Mouse (Mus musculus): ENCODE measurements around the gene Inava. TPM values are rescaled to one million over a fixed set of nuclear protein-coding genes. Genes with fewer than 3 reads are reported as not detected.
A peak's percentile ranks its signal among the peaks of the same experiment; 100 is the strongest.

Gene Inava
- polyA plus RNA-seq, 1 experiment from 2014 or later = 0.18 TPM

GRCm38 (mm10) chr1:136230201-136230600 lies 3.9 kb downstream of the Inava start:
- no peaks in the 10 kb centered on the region for H3K9me3 ChIP-seq (replicated peaks)
- ATAC-seq (ENCODE audit: insufficient read depth) = no peak
- H3K36me3 ChIP-seq (replicated peaks) = no peaks in the 10 kb centered on the region
- H3K4me1 ChIP-seq (replicated peaks) = peaks cover 34% of the 10 kb centered on the region
- WGBS (ENCODE audit: insufficient replicate concordance) = 50% methylated on average over 11 of the region's 11 CpGs
- no peak overlapping the region for H3K4me3 ChIP-seq (replicated peaks)
- H3K4me2 ChIP-seq = no peak overlapping the region
- H3K27me3 ChIP-seq = peaks cover 64% of the 10 kb centered on the region
- no peak overlapping the region for H3K9ac ChIP-seq
- no peak overlapping the region for H3K27ac ChIP-seq (replicated peaks)

DNA sequence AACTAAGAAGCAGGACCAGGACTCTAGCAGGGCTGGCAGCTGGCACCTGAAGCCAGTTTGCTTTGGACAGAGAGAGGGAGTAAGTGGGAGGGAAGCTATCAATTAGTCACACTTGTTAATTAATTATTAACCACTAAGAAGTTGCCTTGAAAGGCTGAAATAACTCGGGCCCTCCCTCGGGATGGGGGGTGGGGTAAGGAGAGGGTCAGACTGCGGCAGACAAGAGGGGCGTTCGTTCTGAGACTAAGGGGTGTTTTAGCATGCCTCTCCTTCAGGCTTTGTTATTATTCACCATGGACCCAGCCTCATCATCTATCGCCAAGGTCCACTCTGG lies 5.1 kb downstream of the Inava start:
- Histone ChIP-seq H3K36me3 (replicated peaks) (no peaks in the 10 kb centered on the region), H3K27ac (replicated peaks) (no peak overlapping the region), H3K4me3 (replicated peaks) (no peak overlapping the region), H3K4me2 (peak overlapping the region; percentile 41), H3K27me3 (peaks cover 52% of the 10 kb centered on the region), H3K9me3 (replicated peaks) (no peaks in the 10 kb centered on the region), H3K4me1 (replicated peaks) (peaks cover 26% of the 10 kb centered on the region), H3K9ac (no peak overlapping the region)
- ATAC-seq (ENCODE audit: insufficient read depth) = no peak; the same call in 1 of the 2 replicates
- WGBS (ENCODE audit: insufficient replicate concordance) = 50% methylated on average over 6 of the region's 6 CpGs

GRCm38 (mm10) chr1:136228328-136229039 lies 5.6 kb downstream of the Inava start:
- H3K4me1 ChIP-seq (replicated peaks) = peaks cover 22% of the 10 kb centered on the region
- peaks cover 47% of the 10 kb centered on the region for H3K27me3 ChIP-seq
- no peaks in the 10 kb centered on the region for H3K9me3 ChIP-seq (replicated peaks)
- peak overlapping the region; percentile 30; the same call in 1 of the 2 replicates for H3K27ac ChIP-seq (replicated peaks)
- H3K36me3 ChIP-seq (replicated peaks) = no peaks in the 10 kb centered on the region
- H3K9ac ChIP-seq = no peak overlapping the region
- no peak overlapping the region for H3K4me3 ChIP-seq (replicated peaks)
- WGBS (ENCODE audit: insufficient replicate concordance) = 15% methylated on average over 13 of the region's 13 CpGs
- ATAC-seq (ENCODE audit: insufficient read depth) = peak; percentile 64
- peak overlapping the region; percentile 41 for H3K4me2 ChIP-seq

GRCm38 (mm10) chr1:136227870-136228269 lies 6.2 kb downstream of the Inava start:
- WGBS (ENCODE audit: insufficient replicate concordance) = 47% methylated on average over 4 of the region's 4 CpGs
- Histone ChIP-seq H3K27me3 (peaks cover 43% of the 10 kb centered on the region), H3K9ac (no peak overlapping the region), H3K4me3 (replicated peaks) (no peak overlapping the region), H3K4me1 (replicated peaks) (peaks cover 19% of the 10 kb centered on the region), H3K36me3 (replicated peaks) (no peaks in the 10 kb centered on the region), H3K27ac (replicated peaks) (0 out of 2 replicates have a peak overlapping the region, but pooled peaks have one; percentile 30), H3K4me2 (no peak overlapping the region), H3K9me3 (replicated peaks) (no peaks in the 10 kb centered on the region)
- no peak for ATAC-seq (ENCODE audit: insufficient read depth)

- no peak overlapping the region for H3K4me2 ChIP-seq
- WGBS (ENCODE audit: insufficient replicate concordance) = 70% methylated on average over 8 of the region's 8 CpGs
- ATAC-seq (ENCODE audit: insufficient read depth) = no peak
These were observed 7.4 kb downstream of the Inava start for GRCm38 (mm10) chr1:136226626-136227025.

DNA sequence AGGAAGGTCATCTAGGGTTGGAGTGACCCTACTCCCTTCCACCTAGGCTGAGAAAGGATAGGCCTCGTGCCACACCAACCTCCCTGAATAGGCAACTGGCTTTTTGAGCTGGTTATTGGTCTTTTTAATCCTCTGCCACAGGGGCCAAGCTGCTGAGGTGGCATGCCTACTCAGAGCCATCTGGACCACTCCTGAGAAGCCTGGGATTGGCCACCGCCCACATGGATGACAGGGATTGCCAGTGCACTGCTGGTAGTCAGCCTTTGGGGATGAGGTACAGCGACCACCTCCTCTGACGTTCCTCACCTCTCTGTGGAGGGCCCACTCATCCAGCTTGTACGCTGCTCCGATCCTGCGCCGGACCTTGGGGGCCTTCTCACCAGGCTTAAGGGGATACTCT lies 8.2 kb downstream of the Inava start:
- Histone ChIP-seq H3K27me3 (peaks cover 32% of the 10 kb centered on the region), H3K4me1 (replicated peaks) (peaks cover 19% of the 10 kb centered on the region), H3K4me2 (no peak overlapping the region), H3K36me3 (replicated peaks) (no peaks in the 10 kb centered on the region), H3K9me3 (replicated peaks) (no peaks in the 10 kb centered on the region), H3K27ac (replicated peaks) (no peak overlapping the region), H3K4me3 (replicated peaks) (no peak overlapping the region), H3K9ac (no peak overlapping the region)
- ATAC-seq (ENCODE audit: insufficient read depth) = no peak
- WGBS (ENCODE audit: insufficient replicate concordance) = 79% methylated on average over 8 of the region's 8 CpGs

More at GRCm38 (mm10) chr1:136226626-136227025, 7.4 kb downstream of the Inava start:
- peaks cover 19% of the 10 kb centered on the region for H3K4me1 ChIP-seq (replicated peaks)
- H3K27ac ChIP-seq (replicated peaks) = no peak overlapping the region
- H3K36me3 ChIP-seq (replicated peaks) = no peaks in the 10 kb centered on the region
- peaks cover 34% of the 10 kb centered on the region for H3K27me3 ChIP-seq
- no peaks in the 10 kb centered on the region for H3K9me3 ChIP-seq (replicated peaks)
- H3K4me3 ChIP-seq (replicated peaks) = no peak overlapping the region
- no peak overlapping the region for H3K9ac ChIP-seq

- no peaks in the 10 kb centered on the region for H3K36me3 ChIP-seq (replicated peaks)
- no peak overlapping the region for H3K4me3 ChIP-seq (replicated peaks)
- no peak overlapping the region for H3K9ac ChIP-seq
- 69% methylated on average over 10 of the region's 10 CpGs for WGBS (ENCODE audit: insufficient replicate concordance)
- peaks cover 28% of the 10 kb centered on the region; the same call in 1 of the 2 replicates for H3K27me3 ChIP-seq
- no peak for ATAC-seq (ENCODE audit: insufficient read depth)
- H3K4me2 ChIP-seq = no peak overlapping the region
- H3K4me1 ChIP-seq (replicated peaks) = peaks cover 13% of the 10 kb centered on the region
- no peak overlapping the region for H3K27ac ChIP-seq (replicated peaks)
- no peaks in the 10 kb centered on the region for H3K9me3 ChIP-seq (replicated peaks)
These were observed 10.2 kb downstream of the Inava start for GRCm38 (mm10) chr1:136223758-136224342.

DNA sequence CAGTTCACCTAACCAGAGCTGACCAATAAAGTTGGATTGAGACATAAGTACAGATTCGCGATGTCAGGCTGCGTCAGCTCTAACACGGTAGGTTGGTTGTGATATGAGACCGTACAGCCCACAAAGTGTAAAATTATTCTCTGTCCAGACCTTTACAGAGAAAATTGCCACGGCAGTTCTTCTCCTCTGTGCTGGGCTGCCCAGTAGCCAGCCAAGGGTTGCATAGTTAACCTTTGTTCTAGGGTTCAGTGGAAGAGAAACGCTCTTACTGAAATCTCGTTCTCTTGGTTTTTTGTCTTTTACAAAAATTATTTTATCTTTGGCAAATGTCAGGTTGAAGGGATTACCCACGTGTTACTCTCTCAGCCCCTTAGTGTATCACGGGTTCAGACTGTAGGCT lies 11.7 kb downstream of the Inava start:
- ATAC-seq (ENCODE audit: insufficient read depth) = no peak
- H3K9me3 ChIP-seq (replicated peaks) = no peaks in the 10 kb centered on the region
- H3K27ac ChIP-seq (replicated peaks) = no peak overlapping the region
- peaks cover 2% of the 10 kb centered on the region; the same call in 1 of the 2 replicates for H3K4me1 ChIP-seq (replicated peaks)
- WGBS (ENCODE audit: insufficient replicate concordance) = 66% methylated on average over 10 of the region's 10 CpGs
- H3K9ac ChIP-seq = no peak overlapping the region
- H3K36me3 ChIP-seq (replicated peaks) = no peaks in the 10 kb centered on the region
- no peak overlapping the region for H3K4me3 ChIP-seq (replicated peaks)
- H3K4me2 ChIP-seq = no peak overlapping the region
- peaks cover 28% of the 10 kb centered on the region; the same call in 1 of the 2 replicates for H3K27me3 ChIP-seq

DNA sequence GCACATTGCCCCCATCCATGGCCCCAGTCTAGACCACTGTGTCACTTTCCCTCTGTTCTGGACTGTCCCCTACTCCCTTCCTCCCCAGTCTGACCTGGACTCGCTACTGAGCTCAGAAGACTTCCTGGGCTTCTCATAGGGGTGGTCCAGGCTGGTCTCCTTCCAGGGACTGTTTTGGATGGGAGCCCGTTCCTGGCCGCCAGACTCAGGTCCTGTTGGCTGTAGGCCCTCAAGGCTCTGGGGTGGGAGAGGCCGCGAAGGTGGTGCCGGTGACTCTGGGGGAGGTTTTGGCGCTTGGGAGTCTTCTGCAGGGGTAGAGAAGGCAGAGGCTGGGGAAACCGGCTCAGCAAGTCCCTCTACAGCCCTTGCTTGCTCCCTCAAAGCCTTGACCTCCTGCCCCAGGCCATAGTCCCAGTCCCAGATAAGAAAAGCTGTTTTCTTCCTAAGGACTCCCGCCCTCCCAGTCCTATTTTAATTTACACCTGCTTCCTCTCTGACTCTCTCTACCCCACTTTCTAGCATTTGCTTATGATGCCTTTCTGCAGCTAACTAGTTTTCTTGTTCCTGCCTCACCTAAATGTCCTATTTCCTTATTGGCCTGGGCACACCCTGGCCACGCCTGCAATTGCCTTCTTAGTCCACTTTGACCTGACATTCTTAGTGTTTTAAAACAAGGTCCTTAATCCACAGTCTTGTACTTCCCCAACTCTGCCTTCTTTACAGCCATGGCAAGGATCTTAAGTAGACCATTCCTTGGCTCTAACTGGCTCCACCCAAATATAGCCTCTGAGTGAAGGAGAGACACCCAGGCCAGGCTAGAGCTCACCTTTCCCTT lies 13.8 kb downstream of the Inava start:
- H3K27me3 ChIP-seq = peaks cover 24% of the 10 kb centered on the region; the same call in 1 of the 2 replicates
- H3K9ac ChIP-seq = no peak overlapping the region
- 60% methylated on average over 10 of the region's 10 CpGs for WGBS (ENCODE audit: insufficient replicate concordance)
- H3K4me2 ChIP-seq = no peak overlapping the region
- H3K36me3 ChIP-seq (replicated peaks) = no peaks in the 10 kb centered on the region
- H3K4me1 ChIP-seq (replicated peaks) = no peaks in the 10 kb centered on the region
- ATAC-seq (ENCODE audit: insufficient read depth) = no peak
- no peaks in the 10 kb centered on the region for H3K9me3 ChIP-seq (replicated peaks)
- H3K4me3 ChIP-seq (replicated peaks) = no peak overlapping the region
- no peak overlapping the region for H3K27ac ChIP-seq (replicated peaks)

DNA sequence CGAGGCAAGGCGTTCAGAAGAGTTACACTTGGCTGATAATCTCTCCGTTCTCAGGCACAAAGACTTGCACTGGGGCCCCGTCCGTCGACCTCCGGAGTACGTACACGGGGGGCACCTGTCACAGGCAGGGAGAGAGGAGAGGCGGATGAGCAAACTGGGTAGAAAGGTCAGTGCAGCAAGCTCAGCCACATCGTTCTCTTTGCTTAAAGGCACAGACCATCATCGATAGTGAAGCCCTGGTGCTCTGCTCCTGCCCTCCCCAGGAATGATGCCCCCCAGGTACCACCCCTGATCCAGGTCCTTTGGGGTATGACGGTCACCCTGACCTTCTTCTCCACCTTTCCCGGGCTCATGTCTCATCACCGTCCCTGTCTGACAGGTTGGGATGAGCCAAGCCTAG lies 19.8 kb downstream of the Inava start:
- no peak for ATAC-seq (ENCODE audit: insufficient read depth)
- Histone ChIP-seq H3K4me1 (replicated peaks) (no peaks in the 10 kb centered on the region), H3K27me3 (0 out of 2 replicates have a peak, but pooled peaks cover under 1% of the 10 kb centered on the region), H3K9me3 (replicated peaks) (no peaks in the 10 kb centered on the region), H3K4me3 (replicated peaks) (no peak overlapping the region), H3K27ac (replicated peaks) (no peak overlapping the region), H3K36me3 (replicated peaks) (no peaks in the 10 kb centered on the region), H3K4me2 (no peak overlapping the region), H3K9ac (no peak overlapping the region)
- WGBS (ENCODE audit: insufficient replicate concordance) = 67% methylated on average over 15 of the region's 15 CpGs

DNA sequence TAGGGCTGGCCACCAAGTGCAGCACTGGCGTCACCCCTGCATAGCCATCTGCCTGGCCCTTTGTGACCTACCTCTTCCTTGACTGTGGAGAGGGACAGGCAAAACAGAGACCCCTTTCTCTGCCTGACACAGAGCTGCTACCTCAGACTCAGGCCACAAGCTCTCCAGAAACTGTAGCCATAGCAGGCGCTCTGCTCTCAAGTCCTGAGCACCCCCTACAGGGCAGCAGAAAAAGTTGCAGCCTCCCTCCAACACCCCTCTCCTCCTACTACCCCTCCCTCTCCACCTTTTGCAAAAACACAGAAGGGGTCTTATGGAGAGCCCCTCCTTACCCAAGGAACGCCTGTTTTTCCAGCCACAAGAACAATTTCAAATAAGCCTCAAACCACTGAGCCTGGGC lies 21.3 kb downstream of the Inava start, which contains the start of gene Mroh3:
TSS of gene Mroh3 (minus strand) at position 26 of the 400 bp plus-strand sequence.
- Histone ChIP-seq H3K36me3 (replicated peaks) (no peaks in the 10 kb centered on the region), H3K4me1 (replicated peaks) (no peaks in the 10 kb centered on the region), H3K9ac (no peak within 1 kb of the TSS), H3K4me2 (no peak within 1 kb of the TSS), H3K9me3 (replicated peaks) (no peaks in the 10 kb centered on the region), H3K4me3 (replicated peaks) (no peak within 1 kb of the TSS), H3K27ac (replicated peaks) (no peak within 1 kb of the TSS), H3K27me3 (no peaks in the 10 kb centered on the region)
- no peak; the same call in 1 of the 2 replicates for ATAC-seq (ENCODE audit: insufficient read depth)
- 27% methylated on average over 3 of the region's 3 CpGs for WGBS (ENCODE audit: insufficient replicate concordance)

Measured in liver, embryonic 15.5 days (tissue).